Mouse (Mus musculus) stomach, embryonic 14.5 days (tissue): Measurements from ENCODE around the gene Trim8. TPM values are rescaled to one million over a fixed set of nuclear protein-coding genes. Genes with fewer than 3 reads are reported as not detected.
A peak's percentile ranks its signal among the peaks of the same experiment; 100 is the strongest.

Source experiments
- ATAC-seq: fragments of 200-750 bp; cut with Nextera tagmentation; 2 replicates; pipeline ENCODE4 v1.8.0; 2017; ENCODE audit warnings: low read depth, moderate TSS enrichment; ENCODE audit not compliant: insufficient number of reproducible peaks, insufficient read depth, low FRiP score
- H3K27ac ChIP-seq: fragments of 300-500 bp; sonication (generic); 2 replicates; pipeline ENCODE4 v1.5.1; 2014; ENCODE audit warnings: mild to moderate bottlenecking, low read length, moderate library complexity, mixed read lengths
- H3K27me3 ChIP-seq: fragments of 300-500 bp; sonication (generic); 2 replicates; pipeline ENCODE4 v1.6.1; 2014; ENCODE audit warnings: low read length, control low read depth, mixed read lengths; ENCODE audit not compliant: control insufficient read depth, insufficient read depth
- H3K36me3 ChIP-seq: fragments of 300-500 bp; sonication (generic); 2 replicates; pipeline ENCODE4 v1.6.1; 2014; ENCODE audit warnings: mild to moderate bottlenecking, control low read depth, low read length, moderate library complexity, mixed read lengths; ENCODE audit not compliant: control insufficient read depth, insufficient read depth
- H3K4me1 ChIP-seq: fragments of 300-500 bp; sonication (generic); 2 replicates; pipeline ENCODE4 v1.6.1; 2014; ENCODE audit warnings: low read length, control low read depth, mixed read lengths; ENCODE audit not compliant: control insufficient read depth, insufficient read depth
- H3K4me2 ChIP-seq: fragments of 300-500 bp; sonication (generic); replicated peaks from 2 replicates; pipeline ENCODE4 v1.6.1; 2014; ENCODE audit warnings: low read depth, low read length, control low read depth
- H3K4me3 ChIP-seq: fragments of 300-500 bp; sonication (generic); 2 replicates; pipeline ENCODE4 v1.5.1; 2014; ENCODE audit warnings: low read depth, low read length, control low read depth
- H3K9ac ChIP-seq: fragments of 300-500 bp; sonication (generic); replicated peaks from 2 replicates; pipeline ENCODE4 v1.6.1; 2014; ENCODE audit warnings: low read depth, mild to moderate bottlenecking, control low read depth, low read length, moderate library complexity, mixed read lengths
- H3K9me3 ChIP-seq: fragments of 300-500 bp; sonication (generic); 2 replicates; pipeline ENCODE4 v1.6.1; 2016; ENCODE audit warnings: low read depth, low read length, control low read depth; ENCODE audit not compliant: control insufficient read depth
- WGBS: fragments of 180-500 bp; shearing (Covaris S2); extraction: QIAGEN DNeasy Blood & Tissue Kit; methylation state at CpG from one replicate; pipeline ENCODE4 v1.1.7; 2014; 5-methylcytosine and 5-hydroxymethylcytosine counted together
- polyA plus RNA-seq: library from polyadenylated mRNA; unstranded; fragments of >200 nt; fragmentation: Nextera tagmentation; extraction: Ambion mirVana; gene quantifications from 2 replicates; pipeline ENCODE4 v1.2.1, GENCODE M21; 2014

Trim8 gene
- polyA plus RNA-seq, 1 experiment from 2014 or later = 22.3 TPM

GRCm38 (mm10) chr19:46532031-46532688 lies 30.7 kb downstream of the Trim8 start:
- no peak overlapping the region for H3K4me2 ChIP-seq
- ATAC-seq = peak; percentile 19; the same call in 1 of the 2 replicates
- WGBS = 18% methylated on average over 10 of the region's 10 CpGs

GRCm38 (mm10) chr19:46533066-46533465 lies 31.6 kb downstream of the Trim8 start:
- no peaks in the 10 kb centered on the region for H3K36me3 ChIP-seq
- no peak overlapping the region for H3K4me3 ChIP-seq
- 40% methylated on average over 4 of the region's 4 CpGs for WGBS
- H3K4me1 ChIP-seq = peaks cover 62% of the 10 kb centered on the region
- H3K27me3 ChIP-seq = no peaks in the 10 kb centered on the region
- no peaks in the 10 kb centered on the region for H3K9me3 ChIP-seq
- H3K4me2 ChIP-seq = no peak overlapping the region
- H3K27ac ChIP-seq = peak overlapping the region; percentile 87; the same call in 1 of the 2 replicates
- H3K9ac ChIP-seq = no peak overlapping the region
- 0 out of 2 replicates have a peak, but pooled peaks have one; percentile 24 for ATAC-seq

More at GRCm38 (mm10) chr19:46532031-46532688, 30.7 kb downstream of the Trim8 start:
- Histone ChIP-seq H3K4me1 (peaks cover 62% of the 10 kb centered on the region), H3K27me3 (no peaks in the 10 kb centered on the region), H3K27ac (peak overlapping the region; percentile 87), H3K36me3 (no peaks in the 10 kb centered on the region), H3K4me3 (no peak overlapping the region), H3K9me3 (no peaks in the 10 kb centered on the region), H3K9ac (no peak overlapping the region)

- Histone ChIP-seq H3K36me3 (no peaks in the 10 kb centered on the region), H3K4me3 (no peak overlapping the region), H3K4me1 (peaks cover 58% of the 10 kb centered on the region), H3K9me3 (no peaks in the 10 kb centered on the region), H3K9ac (no peak overlapping the region), H3K27ac (peak overlapping the region; percentile 87; the same call in 1 of the 2 replicates), H3K4me2 (no peak overlapping the region), H3K27me3 (no peaks in the 10 kb centered on the region)
- WGBS = 54% methylated on average over 5 of the region's 5 CpGs
- no peak for ATAC-seq
Observed at GRCm38 (mm10) chr19:46533525-46533924, 32.0 kb downstream of the Trim8 start.

- Histone ChIP-seq H3K9ac (no peak overlapping the region), H3K4me1 (peaks cover 47% of the 10 kb centered on the region), H3K4me3 (no peak overlapping the region), H3K36me3 (no peaks in the 10 kb centered on the region), H3K9me3 (no peaks in the 10 kb centered on the region), H3K4me2 (no peak overlapping the region), H3K27me3 (no peaks in the 10 kb centered on the region), H3K27ac (peak overlapping the region; percentile 39; the same call in 1 of the 2 replicates)
- no peak for ATAC-seq
- WGBS = 40% methylated on average over 6 of the region's 6 CpGs
Observed at GRCm38 (mm10) chr19:46534542-46535098, 33.1 kb downstream of the Trim8 start.

- no peak overlapping the region for H3K4me2 ChIP-seq
- no peaks in the 10 kb centered on the region for H3K9me3 ChIP-seq
- ATAC-seq = no peak
- no peaks in the 10 kb centered on the region for H3K27me3 ChIP-seq
- no peaks in the 10 kb centered on the region for H3K36me3 ChIP-seq
- WGBS = 92% methylated on average over 9 of the region's 9 CpGs
- peaks cover 20% of the 10 kb centered on the region for H3K4me1 ChIP-seq
- no peak overlapping the region for H3K4me3 ChIP-seq
- H3K27ac ChIP-seq = no peak overlapping the region
- no peak overlapping the region for H3K9ac ChIP-seq
Observed at GRCm38 (mm10) chr19:46537357-46537756, 35.9 kb downstream of the Trim8 start.

- H3K9ac ChIP-seq = no peak overlapping the region
- H3K36me3 ChIP-seq = no peaks in the 10 kb centered on the region; the same call in 1 of the 2 replicates
- no peak overlapping the region for H3K4me2 ChIP-seq
- H3K4me1 ChIP-seq = peaks cover 12% of the 10 kb centered on the region; the same call in 1 of the 2 replicates
- no peaks in the 10 kb centered on the region for H3K27me3 ChIP-seq
- peak; percentile 61; the same call in 1 of the 2 replicates for ATAC-seq
- 84% methylated on average over 6 of the region's 6 CpGs for WGBS
- H3K27ac ChIP-seq = no peak overlapping the region
- no peak overlapping the region for H3K4me3 ChIP-seq
- H3K9me3 ChIP-seq = no peaks in the 10 kb centered on the region
Observed at GRCm38 (mm10) chr19:46538213-46538612, 36.7 kb downstream of the Trim8 start.

- H3K27ac ChIP-seq = no peak overlapping the region
- H3K9ac ChIP-seq = no peak overlapping the region
- H3K4me3 ChIP-seq = no peak overlapping the region
- no peak overlapping the region for H3K4me2 ChIP-seq
- ATAC-seq = no peak
- H3K27me3 ChIP-seq = no peaks in the 10 kb centered on the region
- H3K36me3 ChIP-seq = no peaks in the 10 kb centered on the region; the same call in 1 of the 2 replicates
- 72% methylated on average over 8 of the region's 8 CpGs for WGBS
- no peaks in the 10 kb centered on the region for H3K4me1 ChIP-seq
- H3K9me3 ChIP-seq = no peaks in the 10 kb centered on the region
Observed at GRCm38 (mm10) chr19:46542750-46543149, 41.2 kb downstream of the Trim8 start.

- no peak overlapping the region for H3K4me3 ChIP-seq
- no peaks in the 10 kb centered on the region for H3K4me1 ChIP-seq
- ATAC-seq = no peak
- H3K4me2 ChIP-seq = no peak overlapping the region
- 77% methylated on average over 6 of the region's 6 CpGs for WGBS
- H3K27ac ChIP-seq = no peak overlapping the region
- peaks cover 22% of the 10 kb centered on the region for H3K36me3 ChIP-seq
- H3K9me3 ChIP-seq = no peaks in the 10 kb centered on the region
- H3K27me3 ChIP-seq = no peaks in the 10 kb centered on the region
- no peak overlapping the region for H3K9ac ChIP-seq
Observed at GRCm38 (mm10) chr19:46547565-46547964, 46.1 kb downstream of the Trim8 start.
